Mouse (Mus musculus) splenic B cell, adult 2 months (primary cell): ENCODE results near the gene Tcte1.

Experiments
- DNase-seq: peaks from one replicate; pipeline ENCODE4 v3.0.0-alpha.2; 2011; ENCODE audit warnings: low read depth, low spot score
- H3K27me3 ChIP-seq: 2 replicates; pipeline ENCODE4 v1.6.1; 2012; ENCODE audit warnings: mild to moderate bottlenecking, low read length, moderate library complexity, mixed read lengths; ENCODE audit not compliant: control insufficient read depth, poor library complexity, insufficient read depth, severe bottlenecking
- H3K36me3 ChIP-seq: 2 replicates; pipeline ENCODE4 v1.6.1; 2012; ENCODE audit warnings: mild to moderate bottlenecking, low read length, moderate library complexity, mixed read lengths; ENCODE audit not compliant: control insufficient read depth, poor library complexity, insufficient read depth, severe bottlenecking

Gene Tcte1

DNA sequence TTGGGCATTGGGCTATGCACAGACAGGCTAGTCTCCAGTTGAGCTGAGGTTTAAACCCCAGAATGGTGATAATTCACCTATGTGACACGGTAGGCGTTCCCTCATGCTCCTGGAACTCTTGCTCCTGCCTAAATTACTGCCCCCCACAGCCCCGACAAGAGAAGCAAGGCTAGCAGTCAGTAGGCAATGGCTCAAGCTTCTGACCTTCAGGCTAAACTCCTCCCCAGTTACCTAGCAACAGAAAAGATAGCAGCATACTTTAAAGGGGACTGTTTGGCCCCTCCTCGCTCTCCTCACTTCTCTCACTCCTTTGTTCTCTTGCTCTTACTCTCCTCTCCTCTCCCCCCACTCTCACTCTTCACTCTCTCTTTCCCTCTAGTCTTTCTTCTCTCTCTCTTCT is 22.3 kb upstream of the Tcte1 start:
- H3K36me3 ChIP-seq = no peaks in the 10 kb centered on the region
- no peaks in the 10 kb centered on the region for H3K27me3 ChIP-seq
- DNase-seq = no peak

DNA sequence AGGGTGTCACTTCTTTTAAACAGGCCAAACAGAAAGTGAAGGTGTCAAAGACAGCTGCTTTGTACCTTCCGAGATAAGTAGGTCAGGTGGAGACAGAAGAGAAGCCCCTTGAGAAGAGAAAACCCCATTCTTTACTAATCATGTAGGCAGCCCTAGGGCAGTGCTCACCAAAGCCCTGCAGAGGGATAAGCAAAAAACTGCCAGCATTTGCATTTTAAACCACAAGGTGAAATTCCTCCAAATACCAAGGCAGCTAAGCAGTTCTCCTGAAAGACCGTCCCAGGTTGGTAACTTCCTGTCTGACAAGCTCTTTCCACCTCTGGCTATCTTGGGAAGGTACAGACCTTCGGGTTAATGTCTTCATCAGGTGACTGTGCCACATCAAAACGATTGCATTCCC is 20.9 kb upstream of the Tcte1 start:
- no peaks in the 10 kb centered on the region for H3K27me3 ChIP-seq
- DNase-seq = no peak

DNA sequence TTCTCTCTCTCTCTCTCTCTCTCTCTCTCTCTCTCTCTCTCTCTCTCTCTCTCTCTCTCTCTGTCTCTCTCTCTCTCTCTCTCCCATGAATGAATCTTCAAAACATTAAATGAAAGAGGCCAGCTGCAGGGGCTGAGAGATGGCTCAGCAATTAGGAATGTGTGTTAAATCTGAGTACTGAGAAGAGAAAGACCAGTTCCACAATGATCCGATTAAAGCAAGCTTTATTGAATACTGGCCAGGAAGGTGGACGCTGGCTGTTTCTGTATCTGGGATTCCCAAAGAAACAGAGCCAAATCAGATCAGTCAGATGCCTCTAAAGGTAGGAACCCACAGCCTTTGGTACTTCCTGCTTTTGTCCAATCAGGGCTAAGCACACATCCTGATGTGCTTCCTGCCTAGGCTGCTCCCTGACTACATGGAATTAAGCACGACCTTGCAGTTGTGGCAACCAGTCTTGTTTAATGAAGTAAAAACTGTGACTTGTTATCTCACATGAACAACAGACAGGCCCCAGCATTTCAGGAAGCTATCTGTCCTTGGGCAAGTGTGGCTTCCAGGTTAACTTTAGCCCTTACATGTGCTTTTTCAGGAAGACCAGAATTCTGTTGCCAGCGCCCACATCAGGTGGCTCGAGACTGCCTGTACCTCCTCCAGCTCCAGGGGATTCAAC is 19.8 kb upstream of the Tcte1 start:
- Histone ChIP-seq H3K27me3 (no peaks in the 10 kb centered on the region), H3K36me3 (no peaks in the 10 kb centered on the region)
- no peak for DNase-seq

More for the DNA sequence above, 20.9 kb upstream of the Tcte1 start:
- H3K36me3 ChIP-seq = no peaks in the 10 kb centered on the region

DNA sequence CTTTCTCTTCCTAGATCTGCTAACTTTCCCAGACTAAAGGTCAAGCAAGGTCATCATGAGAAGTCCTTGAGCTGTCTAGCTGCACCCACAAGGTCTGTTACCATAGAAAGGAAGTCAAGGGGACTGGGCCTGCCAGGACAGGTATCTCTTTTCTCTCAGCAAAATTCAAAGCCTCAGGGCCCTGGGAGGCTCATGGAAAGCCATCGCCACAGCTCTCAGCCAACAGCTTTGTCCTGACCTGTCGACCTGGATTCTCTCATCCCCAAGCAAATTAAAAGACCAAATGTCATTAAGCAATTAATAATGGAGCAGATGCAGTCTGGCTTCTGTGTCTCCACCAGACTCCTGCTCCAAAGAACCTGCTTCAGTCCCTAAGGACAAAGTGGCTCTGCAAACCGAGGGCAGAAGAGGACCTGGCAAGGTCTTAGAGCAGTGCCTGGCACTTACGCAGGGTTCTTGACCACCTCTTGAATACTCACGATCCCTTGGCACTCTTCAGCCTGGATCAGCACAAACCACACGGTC is 17.2 kb upstream of the Tcte1 start:
- Histone ChIP-seq H3K36me3 (no peaks in the 10 kb centered on the region), H3K27me3 (no peaks in the 10 kb centered on the region)
- DNase-seq = no peak

DNA sequence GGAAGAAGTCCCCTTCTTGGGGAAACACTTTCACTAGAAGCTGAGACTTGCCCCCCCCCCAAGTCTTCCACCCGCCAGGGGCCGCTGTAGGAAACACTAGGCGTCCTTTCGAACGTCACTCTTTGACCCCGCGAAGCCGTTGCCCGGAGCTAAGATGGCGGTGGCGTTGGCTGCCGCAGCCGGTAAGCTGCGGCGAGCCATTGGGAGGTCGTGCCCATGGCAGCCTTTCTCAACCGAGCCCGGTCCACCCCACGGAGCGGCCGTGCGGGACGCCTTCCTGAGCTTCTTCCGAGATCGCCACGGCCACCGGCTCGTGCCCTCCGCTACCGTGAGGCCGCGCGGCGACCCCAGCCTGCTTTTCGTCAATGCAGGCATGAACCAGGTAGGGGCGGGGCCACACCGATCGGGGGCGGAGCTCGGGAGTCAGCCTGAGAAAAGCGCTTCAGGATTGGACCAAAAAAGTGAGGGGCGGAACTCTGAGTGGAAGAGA is 16.5 kb upstream of the Tcte1 start, which contains the start of gene Aars2:
Gene Aars2 (plus strand): TSS at position 142 of the 490 bp plus-strand sequence.
- peak; percentile 96 for DNase-seq

DNA sequence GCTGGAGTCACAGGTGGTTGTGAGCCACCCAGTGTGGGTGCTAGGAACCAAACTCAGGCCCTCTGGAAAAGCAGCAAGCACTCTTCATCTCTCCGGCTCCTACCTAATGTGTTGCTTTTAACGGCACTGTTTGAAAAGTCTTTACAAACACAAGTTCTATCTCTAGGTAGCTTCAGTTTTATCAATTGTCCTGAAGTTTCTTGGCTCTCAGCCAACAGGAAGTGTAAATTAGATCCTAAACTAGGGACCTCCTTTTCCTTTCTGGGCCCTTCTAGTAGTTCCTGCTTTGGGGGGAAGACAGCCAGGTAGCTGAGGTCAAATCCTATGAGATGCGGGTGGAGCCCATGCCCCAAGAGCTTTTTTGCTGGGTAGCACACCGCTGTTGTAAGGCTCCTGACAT is 12.4 kb upstream of the Tcte1 start:
- Histone ChIP-seq H3K27me3 (no peaks in the 10 kb centered on the region), H3K36me3 (no peaks in the 10 kb centered on the region; the same call in 1 of the 2 replicates)
- DNase-seq = no peak

More for the DNA sequence above, 16.5 kb upstream of the Tcte1 start, which contains the start of gene Aars2:
- H3K27me3 ChIP-seq = no peaks in the 10 kb centered on the region
- H3K36me3 ChIP-seq = no peaks in the 10 kb centered on the region

DNA sequence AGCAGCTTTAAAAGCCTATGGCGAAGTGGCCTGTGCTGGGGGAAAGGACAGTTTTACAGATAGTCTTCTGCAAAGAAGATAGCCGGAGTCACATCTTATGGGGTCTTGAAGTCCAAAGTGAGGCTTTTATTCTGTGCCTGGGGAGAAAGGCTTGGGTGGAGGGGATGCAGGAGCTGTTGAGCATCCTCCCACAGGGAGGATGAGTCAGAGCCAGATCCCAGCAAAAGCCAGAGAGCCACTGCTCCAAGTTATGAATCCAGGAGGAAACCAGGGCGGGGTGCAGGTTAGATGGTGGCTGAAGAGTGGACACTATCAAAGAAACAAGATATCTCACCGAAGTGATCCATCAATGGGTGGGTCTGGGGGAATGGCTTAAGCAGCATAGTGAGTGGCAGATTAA is 11.5 kb upstream of the Tcte1 start:
- Histone ChIP-seq H3K36me3 (no peaks in the 10 kb centered on the region; the same call in 1 of the 2 replicates), H3K27me3 (no peaks in the 10 kb centered on the region)
- DNase-seq = no peak

DNA sequence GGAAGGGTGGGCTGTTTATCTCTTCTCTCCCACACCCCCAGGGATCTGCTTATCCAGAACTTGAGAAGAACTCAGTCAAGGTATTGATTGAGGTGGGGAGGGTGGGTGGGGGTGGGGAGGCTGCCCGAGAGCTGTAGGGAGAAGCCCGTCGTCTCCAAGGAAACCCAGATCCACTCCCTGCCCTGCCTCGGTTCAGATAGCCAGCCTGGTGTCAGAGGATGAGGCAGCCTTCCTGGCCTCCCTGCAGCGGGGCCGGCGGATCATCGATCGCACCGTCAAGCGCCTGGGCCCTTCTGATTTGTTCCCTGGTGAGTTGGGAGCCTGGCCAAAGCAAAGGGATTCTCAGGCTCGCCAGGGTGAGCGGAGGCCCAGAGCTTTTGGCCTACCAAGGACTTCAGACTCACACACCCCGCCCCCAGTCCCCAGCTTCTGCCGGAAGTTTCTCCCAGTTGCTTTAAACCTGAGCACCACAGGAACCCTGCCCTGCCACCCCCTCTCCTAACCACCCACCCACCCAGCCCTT is 8.0 kb upstream of the Tcte1 start:
- DNase-seq = no peak
- H3K27me3 ChIP-seq = no peaks in the 10 kb centered on the region
- no peaks in the 10 kb centered on the region; the same call in 1 of the 2 replicates for H3K36me3 ChIP-seq

DNA sequence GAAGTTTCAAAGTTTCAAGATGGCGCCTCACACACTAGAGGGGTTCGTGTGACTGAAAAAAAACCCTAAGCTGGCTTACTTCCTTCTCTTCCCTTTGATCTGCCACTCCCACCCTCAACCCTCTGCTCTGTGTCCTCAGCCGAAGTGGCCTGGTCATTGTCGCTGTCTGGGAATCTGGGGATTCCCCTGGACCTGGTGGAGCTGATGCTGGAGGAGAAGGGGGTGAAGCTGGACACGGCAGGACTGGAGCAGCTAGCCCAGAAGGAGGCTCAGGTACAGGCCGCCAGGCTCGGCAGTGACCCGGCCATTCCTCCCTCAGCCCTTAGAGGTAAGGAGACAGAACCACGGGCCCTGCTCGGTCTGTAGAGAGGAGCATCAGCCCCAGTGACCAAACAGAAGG is 7.4 kb upstream of the Tcte1 start:
- DNase-seq = no peak
- no peaks in the 10 kb centered on the region for H3K27me3 ChIP-seq
- H3K36me3 ChIP-seq = no peaks in the 10 kb centered on the region; the same call in 1 of the 2 replicates

DNA sequence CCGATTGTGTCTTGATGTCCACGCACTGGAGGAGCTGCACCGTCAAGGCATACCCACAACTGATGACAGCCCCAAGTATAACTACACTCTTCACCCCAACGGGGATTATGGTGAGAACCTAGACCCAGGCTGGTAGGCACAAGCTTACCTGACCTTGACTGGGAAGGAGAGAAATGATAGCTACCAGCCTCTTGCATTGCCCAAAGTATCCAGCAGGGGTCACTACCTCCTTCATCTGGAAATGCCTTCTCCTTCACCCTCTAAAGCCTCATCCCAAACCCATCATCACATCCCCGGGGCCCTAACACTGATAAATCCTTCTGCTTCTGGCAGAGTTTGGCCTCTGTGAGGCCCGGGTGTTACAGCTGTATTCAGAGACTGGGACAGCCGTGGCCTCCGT is 6.7 kb upstream of the Tcte1 start:
- H3K36me3 ChIP-seq = no peaks in the 10 kb centered on the region; the same call in 1 of the 2 replicates
- H3K27me3 ChIP-seq = no peaks in the 10 kb centered on the region
- peak; percentile 86 for DNase-seq

DNA sequence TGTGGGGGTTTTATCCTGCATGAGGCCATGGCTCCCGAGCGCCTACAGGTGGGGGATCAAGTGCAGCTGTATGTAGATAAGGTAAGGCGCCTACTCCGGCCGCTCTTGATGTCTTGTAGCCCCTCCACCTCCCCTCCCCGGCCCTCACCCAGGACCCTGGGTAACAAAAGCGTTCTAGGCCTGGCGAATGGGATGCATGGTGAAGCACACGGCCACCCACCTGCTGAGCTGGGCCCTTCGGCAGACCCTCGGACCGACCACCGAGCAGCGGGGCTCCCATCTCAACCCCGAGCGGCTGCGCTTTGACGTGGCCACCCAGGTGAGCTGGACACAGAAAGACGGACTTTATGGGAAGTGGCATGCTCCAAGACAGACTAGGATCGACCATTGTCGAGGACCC is 6.1 kb upstream of the Tcte1 start:
- Histone ChIP-seq H3K36me3 (no peaks in the 10 kb centered on the region; the same call in 1 of the 2 replicates), H3K27me3 (no peaks in the 10 kb centered on the region)
- no peak for DNase-seq

DNA sequence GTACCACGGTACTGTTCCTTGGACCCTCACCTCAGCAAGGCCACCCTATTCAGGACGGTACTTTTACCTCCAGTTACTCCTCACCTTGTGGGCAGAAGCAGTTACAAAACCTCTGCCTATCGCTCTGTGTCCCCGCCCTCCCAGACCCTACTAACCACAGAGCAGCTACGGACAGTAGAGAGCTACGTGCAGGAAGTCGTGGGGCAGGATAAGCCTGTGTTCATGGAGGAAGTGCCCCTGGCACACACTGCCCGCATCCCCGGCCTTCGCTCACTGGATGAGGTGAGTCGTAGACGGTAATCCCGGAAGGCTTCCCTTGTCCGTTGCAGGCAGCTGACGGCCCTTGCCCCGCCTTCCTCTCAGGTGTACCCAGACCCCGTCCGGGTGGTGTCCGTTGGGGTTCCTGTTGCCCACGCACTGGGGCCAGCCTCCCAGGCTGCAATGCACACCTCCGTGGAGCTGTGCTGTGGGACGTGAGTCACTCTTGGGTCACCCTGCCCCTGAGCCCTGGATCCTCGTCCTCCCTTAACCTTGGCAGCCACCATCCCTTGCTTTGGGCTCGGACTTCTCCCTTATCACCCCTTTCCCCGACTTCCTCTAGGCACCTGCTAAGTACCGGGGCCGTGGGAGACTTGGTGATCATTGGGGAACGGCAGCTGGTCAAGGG is 5.6 kb upstream of the Tcte1 start:
- no peaks in the 10 kb centered on the region; the same call in 1 of the 2 replicates for H3K36me3 ChIP-seq
- DNase-seq = no peak

DNA sequence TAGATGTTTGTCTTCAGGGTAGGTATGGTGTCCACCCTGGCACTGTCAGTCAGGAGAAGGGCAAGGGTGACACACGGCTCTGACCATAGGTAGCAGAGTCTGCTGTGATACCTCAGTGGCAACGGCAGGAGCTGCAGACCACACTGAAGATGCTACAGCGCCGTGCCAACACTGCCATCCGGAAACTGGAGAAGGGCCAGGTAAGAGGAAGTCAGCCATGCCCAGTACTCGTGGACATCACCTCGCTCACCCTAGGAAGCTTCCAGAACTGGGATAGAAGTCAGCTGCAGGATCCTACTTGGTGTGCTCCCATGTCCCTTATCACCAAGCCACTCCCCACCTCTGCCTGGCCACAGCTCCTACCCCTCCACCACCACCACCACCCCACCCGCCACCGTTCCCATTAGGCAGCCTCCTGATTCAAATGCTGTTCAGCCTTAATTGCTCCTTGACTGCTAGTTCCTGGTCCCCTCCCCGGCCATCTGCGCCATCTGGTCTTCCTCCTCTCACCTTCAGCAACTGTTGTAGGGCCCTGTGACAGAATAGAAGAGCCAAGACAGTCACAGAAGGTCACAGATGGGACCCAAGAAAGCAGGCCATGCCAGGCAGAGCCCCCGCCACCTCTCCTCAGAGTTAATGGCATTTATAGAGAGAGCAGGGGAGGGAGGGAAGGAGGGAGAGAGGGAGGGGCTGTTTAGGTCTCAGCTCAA is 4.3 kb upstream of the Tcte1 start:
- no peak for DNase-seq
- H3K36me3 ChIP-seq = no peaks in the 10 kb centered on the region; the same call in 1 of the 2 replicates
- H3K27me3 ChIP-seq = no peaks in the 10 kb centered on the region

More for the DNA sequence above, 5.6 kb upstream of the Tcte1 start:
- no peaks in the 10 kb centered on the region for H3K27me3 ChIP-seq

DNA sequence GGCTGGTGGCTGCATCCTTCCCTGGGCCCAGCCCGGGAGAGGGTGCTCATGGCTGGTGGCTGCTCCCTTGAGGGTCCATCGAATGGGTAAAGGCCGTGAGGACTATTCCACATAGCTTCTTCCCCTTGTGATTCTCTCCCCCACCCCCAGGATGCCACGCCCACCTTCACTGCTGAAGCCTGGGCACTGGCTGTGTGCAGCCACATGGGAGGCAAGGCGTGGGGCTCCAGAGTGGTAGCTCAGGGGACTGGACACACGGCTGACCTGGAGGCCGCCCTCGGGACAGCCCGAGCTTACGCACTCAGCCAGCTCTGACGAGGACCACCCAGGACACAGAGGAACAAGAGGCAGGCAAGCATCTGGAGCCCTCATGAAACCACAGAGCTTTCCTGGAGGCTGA is 3.1 kb upstream of the Tcte1 start:
- Histone ChIP-seq H3K36me3 (no peaks in the 10 kb centered on the region; the same call in 1 of the 2 replicates), H3K27me3 (no peaks in the 10 kb centered on the region)
- no peak for DNase-seq
